Mouse (Mus musculus) heart, adult 2 months (tissue): ENCODE results near the gene Plekhh1.

Experiments
- EP300 ChIP-seq: fragments of 200-500 bp; IDR thresholded peaks from 2 replicates; pipeline ENCODE4 v1.6.1; 2011; ENCODE audit warnings: low read depth, low read length, control low read depth; ENCODE audit not compliant: insufficient read depth
- POLR2A ChIP-seq: fragments of 200-500 bp; IDR thresholded peaks from 2 replicates; pipeline ENCODE4 v1.6.1; 2011; ENCODE audit warnings: mild to moderate bottlenecking, low read depth, low read length, control low read depth; ENCODE audit not compliant: insufficient read depth

- TF ChIP-seq EP300, result no peak
- no peak for TF ChIP-seq POLR2A
Observed at GRCm38 (mm10) chr12:79050545-79051212, 21.7 kb downstream of the Plekhh1 start.
